Mouse (Mus musculus): ENCODE data around the gene Cdk9. TPM values are rescaled to one million over a fixed set of nuclear protein-coding genes. Genes with fewer than 3 reads are reported as not detected.

The Cdk9 gene
- 109 and 115 TPM in 2 replicates for polyA plus RNA-seq (2011; ENCODE audit: insufficient read depth, insufficient read length, low read depth, missing spikeins)

GRCm38 (mm10) chr2:32712934-32713817, at the start of gene Cdk9:
Cdk9 (minus strand) TSS chr2:32713076.
- Histone ChIP-seq H3K4me1 (ENCODE audit: control insufficient read depth, insufficient read depth, low read length) (peaks cover 4% of the 10 kb centered on the region), H3K27me3 (ENCODE audit: control insufficient read depth, insufficient read depth, low read length, poor library complexity, severe bottlenecking) (no peaks in the 10 kb centered on the region), H3K4me3 (ENCODE audit: low read depth, low read length) (peak within 1 kb of the TSS; percentile 97), H3K9me3 (replicated peaks; ENCODE audit: control insufficient read depth, insufficient read depth, low read length, poor library complexity, severe bottlenecking) (no peaks in the 10 kb centered on the region), H3K9ac (ENCODE audit: low read depth, poor library complexity, severe bottlenecking) (peak within 1 kb of the TSS; percentile 97), H3K27ac (ENCODE audit: insufficient read depth, low read length) (peak within 1 kb of the TSS; percentile 51), H3K36me3 (ENCODE audit: control insufficient read depth, insufficient read depth, low read length, poor library complexity, severe bottlenecking) (peaks cover 25% of the 10 kb centered on the region)
- TF ChIP-seq CTCF (IDR thresholded peaks at IDR 0.05; ENCODE audit: low read depth, low read length) (peak; percentile 90), EP300 (IDR thresholded peaks at IDR 0.05; ENCODE audit: insufficient read depth, low read depth, low read length) (peak; percentile 20; the same call in 1 of the 2 replicates), POLR2A (IDR thresholded peaks at IDR 0.05; ENCODE audit: insufficient read depth, low read length) (no peak)

GRCm38 (mm10) chr2:32761859-32762258, 49.0 kb upstream of the Cdk9 start:
- Histone ChIP-seq H3K9me3 (replicated peaks; ENCODE audit: control insufficient read depth, insufficient read depth, low read length, poor library complexity, severe bottlenecking) (no peaks in the 10 kb centered on the region), H3K36me3 (ENCODE audit: control insufficient read depth, insufficient read depth, low read length, poor library complexity, severe bottlenecking) (no peaks in the 10 kb centered on the region), H3K27me3 (ENCODE audit: control insufficient read depth, insufficient read depth, low read length, poor library complexity, severe bottlenecking) (no peaks in the 10 kb centered on the region), H3K4me3 (ENCODE audit: low read depth, low read length) (no peak overlapping the region), H3K9ac (ENCODE audit: low read depth, poor library complexity, severe bottlenecking) (no peak overlapping the region), H3K27ac (ENCODE audit: insufficient read depth, low read length) (no peak overlapping the region), H3K4me1 (ENCODE audit: control insufficient read depth, insufficient read depth, low read length) (peaks cover 6% of the 10 kb centered on the region)
- no peak for TF ChIP-seq EP300 (IDR thresholded peaks at IDR 0.05; ENCODE audit: insufficient read depth, low read depth, low read length)
- no peak for TF ChIP-seq POLR2A (IDR thresholded peaks at IDR 0.05; ENCODE audit: insufficient read depth, low read length)
- no peak for TF ChIP-seq CTCF (IDR thresholded peaks at IDR 0.05; ENCODE audit: low read depth, low read length)

DNA sequence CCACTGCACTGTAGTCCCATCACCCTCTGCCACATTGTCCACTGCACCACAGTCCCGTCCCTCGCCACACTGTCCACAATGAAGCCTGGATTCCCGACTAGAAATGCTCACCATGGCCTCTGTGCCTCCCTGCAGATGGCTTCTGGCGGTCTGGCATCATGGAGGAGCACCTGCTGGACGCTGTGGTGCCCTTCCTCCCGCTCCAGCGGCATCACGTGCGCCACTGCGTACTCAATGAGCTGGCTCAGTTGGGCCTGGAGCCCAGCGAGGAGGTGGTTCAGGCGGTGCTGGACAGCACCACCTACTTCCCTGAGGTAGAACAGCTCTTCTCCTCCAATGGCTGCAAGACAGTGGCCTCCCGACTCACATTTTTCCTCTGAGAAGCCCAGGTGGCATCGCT, 48.5 kb upstream of the Cdk9 start:
- Histone ChIP-seq H3K9me3 (replicated peaks; ENCODE audit: control insufficient read depth, insufficient read depth, low read length, poor library complexity, severe bottlenecking) (no peaks in the 10 kb centered on the region), H3K27ac (ENCODE audit: insufficient read depth, low read length) (no peak overlapping the region), H3K4me3 (ENCODE audit: low read depth, low read length) (no peak overlapping the region), H3K27me3 (ENCODE audit: control insufficient read depth, insufficient read depth, low read length, poor library complexity, severe bottlenecking) (no peaks in the 10 kb centered on the region), H3K36me3 (ENCODE audit: control insufficient read depth, insufficient read depth, low read length, poor library complexity, severe bottlenecking) (no peaks in the 10 kb centered on the region), H3K9ac (ENCODE audit: low read depth, poor library complexity, severe bottlenecking) (no peak overlapping the region), H3K4me1 (ENCODE audit: control insufficient read depth, insufficient read depth, low read length) (peaks cover 6% of the 10 kb centered on the region)
- no peak for TF ChIP-seq POLR2A (IDR thresholded peaks at IDR 0.05; ENCODE audit: insufficient read depth, low read length)
- no peak for TF ChIP-seq CTCF (IDR thresholded peaks at IDR 0.05; ENCODE audit: low read depth, low read length)
- no peak for TF ChIP-seq EP300 (IDR thresholded peaks at IDR 0.05; ENCODE audit: insufficient read depth, low read depth, low read length)

- Histone ChIP-seq H3K36me3 (ENCODE audit: control insufficient read depth, insufficient read depth, low read length, poor library complexity, severe bottlenecking) (no peaks in the 10 kb centered on the region), H3K4me1 (ENCODE audit: control insufficient read depth, insufficient read depth, low read length) (peaks cover 6% of the 10 kb centered on the region), H3K9ac (ENCODE audit: low read depth, poor library complexity, severe bottlenecking) (no peak overlapping the region), H3K27ac (ENCODE audit: insufficient read depth, low read length) (no peak overlapping the region), H3K4me3 (ENCODE audit: low read depth, low read length) (no peak overlapping the region), H3K9me3 (replicated peaks; ENCODE audit: control insufficient read depth, insufficient read depth, low read length, poor library complexity, severe bottlenecking) (no peaks in the 10 kb centered on the region), H3K27me3 (ENCODE audit: control insufficient read depth, insufficient read depth, low read length, poor library complexity, severe bottlenecking) (no peaks in the 10 kb centered on the region)
- TF ChIP-seq EP300 (IDR thresholded peaks at IDR 0.05; ENCODE audit: insufficient read depth, low read depth, low read length) (no peak), CTCF (IDR thresholded peaks at IDR 0.05; ENCODE audit: low read depth, low read length) (no peak), POLR2A (IDR thresholded peaks at IDR 0.05; ENCODE audit: insufficient read depth, low read length) (no peak)
Observed at GRCm38 (mm10) chr2:32759001-32759400, 46.1 kb upstream of the Cdk9 start.

DNA sequence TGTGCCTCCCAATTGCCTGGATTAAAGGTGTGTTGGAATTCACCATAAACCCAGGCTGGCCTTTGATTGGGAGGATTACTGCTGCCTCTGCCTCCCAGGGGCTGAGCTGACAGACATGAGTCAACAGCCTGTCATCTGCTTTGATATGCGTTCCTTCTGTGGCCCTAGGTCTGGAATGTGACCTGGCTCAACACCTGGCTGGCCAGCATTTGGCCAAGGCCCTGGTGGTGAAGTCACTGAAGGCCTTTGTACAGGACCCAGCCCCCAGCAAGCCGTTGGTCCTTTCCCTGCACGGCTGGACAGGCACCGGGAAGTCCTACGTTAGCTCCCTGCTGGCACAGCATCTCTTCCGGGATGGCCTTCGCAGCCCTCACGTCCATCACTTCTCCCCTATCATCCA, 45.6 kb upstream of the Cdk9 start:
- no peak overlapping the region for H3K4me3 ChIP-seq (ENCODE audit: low read depth, low read length)
- H3K4me1 ChIP-seq (ENCODE audit: control insufficient read depth, insufficient read depth, low read length), result peaks cover 6% of the 10 kb centered on the region
- TF ChIP-seq POLR2A (IDR thresholded peaks at IDR 0.05; ENCODE audit: insufficient read depth, low read length), result no peak
- peak; percentile 48; the same call in 1 of the 2 replicates for TF ChIP-seq EP300 (IDR thresholded peaks at IDR 0.05; ENCODE audit: insufficient read depth, low read depth, low read length)
- no peak for TF ChIP-seq CTCF (IDR thresholded peaks at IDR 0.05; ENCODE audit: low read depth, low read length)
- H3K27me3 ChIP-seq (ENCODE audit: control insufficient read depth, insufficient read depth, low read length, poor library complexity, severe bottlenecking), result no peaks in the 10 kb centered on the region
- no peaks in the 10 kb centered on the region for H3K36me3 ChIP-seq (ENCODE audit: control insufficient read depth, insufficient read depth, low read length, poor library complexity, severe bottlenecking)
- H3K9me3 ChIP-seq (replicated peaks; ENCODE audit: control insufficient read depth, insufficient read depth, low read length, poor library complexity, severe bottlenecking), result no peaks in the 10 kb centered on the region
- H3K9ac ChIP-seq (ENCODE audit: low read depth, poor library complexity, severe bottlenecking), result no peak overlapping the region
- no peak overlapping the region for H3K27ac ChIP-seq (ENCODE audit: insufficient read depth, low read length)

Data from ES-Bruce4 (cell line).